Mouse (Mus musculus) cerebellum, postnatal 4 days (tissue): ENCODE measurements at regions not wholly inside any gene's neighbourhood (a gene's known extent, or its start where the extent isn't known, plus 50 kb on each side); places are given as distances from the start of the nearest gene placed in this dataset.
A peak's percentile ranks its signal among the peaks of the same experiment; 100 is the strongest.

ENCODE experiments used
- DNase-seq, 2 experiments: peaks; one replicate each; pipeline ENCODE4 v3.0.0; 2022; ENCODE audit warnings: low spot score in 2 of 2, mixed read lengths in 1 of 2

- DNase-seq = peak in 1 of 2 experiments; percentile 10
These were observed 269.3 kb upstream of the Sdk2 start for GRCm38 (mm10) chr11:114335950-114336838.

- no peak for DNase-seq
These were observed 264.8 kb upstream of the Sdk2 start for GRCm38 (mm10) chr11:114331579-114332150.

GRCm38 (mm10) chr11:114330316-114330715 lies 263.5 kb upstream of the Sdk2 start:
- DNase-seq = no peak

- no peak for DNase-seq
These were observed 255.8 kb upstream of the Sdk2 start for GRCm38 (mm10) chr11:114322627-114323026.

GRCm38 (mm10) chr11:114321974-114322373 lies 255.1 kb upstream of the Sdk2 start:
- no peak for DNase-seq

GRCm38 (mm10) chr11:114321527-114321926 lies 254.7 kb upstream of the Sdk2 start:
- no peak for DNase-seq

- DNase-seq = no peak
These were observed 248.4 kb upstream of the Sdk2 start for GRCm38 (mm10) chr11:114315274-114315673.

GRCm38 (mm10) chr11:114313652-114314051 lies 246.8 kb upstream of the Sdk2 start:
- DNase-seq = no peak

GRCm38 (mm10) chr11:114311640-114312039 lies 244.8 kb upstream of the Sdk2 start:
- DNase-seq = no peak

- DNase-seq = peak in 1 of 2 experiments; percentile 57
These were observed 236.9 kb upstream of the Sdk2 start for GRCm38 (mm10) chr11:114303636-114304354.

- no peak for DNase-seq
These were observed 233.9 kb upstream of the Sdk2 start for GRCm38 (mm10) chr11:114300611-114301319.

- DNase-seq = no peak
These were observed 230.0 kb upstream of the Sdk2 start for GRCm38 (mm10) chr11:114296816-114297334.

GRCm38 (mm10) chr11:114294511-114295250 lies 227.8 kb upstream of the Sdk2 start:
- DNase-seq = peak in 1 of 2 experiments; percentile 72

- no peak for DNase-seq
These were observed 224.4 kb upstream of the Sdk2 start for GRCm38 (mm10) chr11:114291258-114291657.

GRCm38 (mm10) chr11:114289946-114290345 lies 223.1 kb upstream of the Sdk2 start:
- DNase-seq = no peak

- DNase-seq = no peak
These were observed 218.2 kb upstream of the Sdk2 start for GRCm38 (mm10) chr11:114284820-114285666.

GRCm38 (mm10) chr11:114283208-114283607 lies 216.4 kb upstream of the Sdk2 start:
- DNase-seq = peak in 1 of 2 experiments; percentile 39

GRCm38 (mm10) chr11:114282566-114282965 lies 215.7 kb upstream of the Sdk2 start:
- no peak for DNase-seq

GRCm38 (mm10) chr11:114281846-114282245 lies 215.0 kb upstream of the Sdk2 start:
- DNase-seq = no peak
